ENCODE assay signal across 11 mouse cellular contexts in genomic region chr17:56131136-56131535, GRCm38 (mm10). TPM values are rescaled to one million over a fixed set of nuclear protein-coding genes. Genes with fewer than 3 reads are reported as not detected.
"Had no signal": no experiment of that assay in that cellular context is flagged by ENCODE, and none has a peak within 500 bp of the region (broad histone marks: within the 10 kb centered on the region; RNA-seq: fewer than 3 reads in every experiment).

No protein-coding gene starts in this region.

- H3K4me3 ChIP-seq: lung, embryonic 15.5 days; megakaryocyte, embryonic 14.5 days; midbrain, embryonic 13.5 days; midbrain, embryonic 15.5 days; neural tube, embryonic 12.5 days had no signal

- H3K27me3 ChIP-seq: lung, embryonic 15.5 days; megakaryocyte, embryonic 14.5 days; midbrain, embryonic 15.5 days had no signal

- H3K9me3 ChIP-seq: lung, embryonic 15.5 days; megakaryocyte, embryonic 14.5 days; midbrain, embryonic 13.5 days; midbrain, embryonic 15.5 days; neural tube, embryonic 12.5 days had no signal

- H3K36me3 ChIP-seq: lung, embryonic 15.5 days had no signal

- H3K9ac ChIP-seq: lung, embryonic 15.5 days; midbrain, embryonic 13.5 days; midbrain, embryonic 15.5 days; neural tube, embryonic 12.5 days had no signal

- H3K4me2 ChIP-seq: lung, embryonic 15.5 days; midbrain, embryonic 11.5 days; midbrain, embryonic 13.5 days; midbrain, embryonic 15.5 days; neural tube, embryonic 12.5 days had no signal

- ATAC-seq: lung, postnatal 0 days had no signal

- H3K27ac ChIP-seq: lung, embryonic 15.5 days; macrophage; midbrain, embryonic 13.5 days; midbrain, embryonic 15.5 days; neural tube, embryonic 12.5 days had no signal

RNA-seq across cellular contexts. Expression of gene Lrg1, which starts 9.3 kb away (rescaled TPM):
- total RNA-seq: monocyte, adult 5-6 weeks had no signal
- polyA plus RNA-seq: midbrain, embryonic 11.5 days; neural tube, embryonic 12.5 days; stomach, embryonic 14.5 days had no signal

RNA-seq across cellular contexts. Expression of gene Plin5, which starts 13.7 kb away (rescaled TPM):
- total RNA-seq: megakaryocyte progenitor cell, adult 5-6 weeks; monocyte, adult 5-6 weeks had no signal
- polyA plus RNA-seq: macrophage had no signal

RNA-seq across cellular contexts. Expression of gene Plin4, which starts 21.5 kb away (rescaled TPM):
- total RNA-seq: megakaryocyte progenitor cell, adult 5-6 weeks; monocyte, adult 5-6 weeks had no signal
- polyA plus RNA-seq: macrophage had no signal

RNA-seq across cellular contexts. Expression of gene Tnfaip8l1, which starts 31.1 kb away (rescaled TPM):
- total RNA-seq: monocyte, adult 5-6 weeks had no signal
